Mouse (Mus musculus) monocyte, adult 2 months (primary cell): Measurements from ENCODE around the gene Pllp.
A peak's percentile ranks its signal among the peaks of the same experiment; 100 is the strongest.

Experiments used
- DNase-seq, 2 experiments: peaks; one replicate each; pipeline ENCODE4 v3.0.0; 2022; ENCODE audit warnings: low spot score in 2 of 2, low read depth in 1 of 2

The Pllp gene

DNA sequence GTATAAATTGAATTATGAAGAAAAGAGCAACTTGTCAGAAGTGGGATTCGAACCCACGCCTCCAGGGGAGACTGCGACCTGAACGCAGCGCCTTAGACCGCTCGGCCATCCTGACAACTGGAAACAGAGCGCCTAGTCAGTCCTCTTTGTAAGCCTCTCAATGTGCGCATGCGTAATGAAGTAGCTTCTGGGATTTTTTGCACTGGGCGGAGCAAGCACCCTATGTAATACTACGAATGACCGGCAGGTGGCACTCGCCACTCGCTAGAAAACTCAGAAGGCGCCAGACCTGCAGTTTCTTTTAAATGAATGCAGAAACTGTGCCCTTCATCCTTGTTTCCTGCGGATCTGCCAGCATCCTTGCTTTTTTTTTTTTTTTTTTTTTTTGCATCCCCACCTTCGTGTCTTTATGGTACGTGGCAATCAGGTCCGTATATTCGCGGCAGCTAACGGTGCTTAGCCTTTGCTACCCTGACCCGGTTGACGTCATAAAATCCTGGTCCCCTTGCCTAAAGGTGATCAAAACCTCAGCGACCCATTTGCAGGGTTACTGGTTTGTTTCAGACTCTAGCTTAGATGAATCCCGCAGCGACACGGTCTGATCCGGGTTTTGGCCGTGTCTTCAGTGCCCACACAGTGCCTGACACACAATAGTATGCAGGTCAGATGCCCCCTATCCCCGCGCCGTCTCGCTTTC lies 8.0 kb upstream of the Pllp start:
- peak; percentile 95 to 98 for DNase-seq

DNA sequence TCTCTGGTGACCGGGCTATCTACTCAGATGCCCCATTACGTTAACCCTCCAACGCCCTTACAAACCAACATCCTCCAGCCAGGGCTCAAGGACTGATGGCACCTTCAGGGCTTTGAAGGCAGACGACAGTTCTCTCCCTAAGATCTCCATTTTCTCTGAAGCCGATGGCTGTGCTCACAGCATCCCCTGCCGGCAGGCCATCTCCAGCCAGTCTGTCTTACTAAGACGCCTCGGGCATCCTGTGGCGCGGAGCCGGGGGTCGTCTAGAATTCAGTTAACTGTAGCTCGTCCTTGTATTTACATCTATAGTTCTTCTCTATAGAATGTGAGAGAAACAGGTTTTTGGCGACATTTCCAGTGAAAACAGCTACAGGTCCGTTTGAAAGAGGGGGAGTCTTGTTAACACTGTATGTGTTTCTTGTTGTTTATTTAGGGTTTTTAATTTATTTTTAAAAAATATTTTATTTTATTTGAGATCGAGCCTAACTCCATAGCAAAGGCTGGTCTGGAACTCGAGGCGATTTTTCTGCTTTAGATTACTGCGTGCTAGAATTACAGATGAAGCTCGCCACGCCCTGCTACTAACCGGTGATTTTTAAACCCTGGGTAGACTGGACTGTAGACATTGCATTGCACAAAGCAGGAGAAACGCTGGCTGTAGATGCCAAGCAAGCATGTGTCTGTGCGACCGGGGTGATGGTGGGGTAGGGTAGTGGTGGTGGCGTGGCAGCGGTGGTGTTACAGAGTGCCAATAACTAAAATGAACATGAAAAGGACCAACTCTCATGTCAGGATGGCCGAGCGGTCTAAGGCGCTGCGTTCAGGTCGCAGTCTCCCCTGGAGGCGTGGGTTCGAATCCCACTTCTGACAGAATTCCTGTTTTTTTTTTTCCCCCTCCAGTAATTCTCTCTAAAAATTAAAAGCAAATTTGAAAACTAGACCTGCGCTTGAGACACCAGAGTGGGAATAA lies 7.1 kb upstream of the Pllp start:
- peak; percentile 37 to 63 for DNase-seq

DNA sequence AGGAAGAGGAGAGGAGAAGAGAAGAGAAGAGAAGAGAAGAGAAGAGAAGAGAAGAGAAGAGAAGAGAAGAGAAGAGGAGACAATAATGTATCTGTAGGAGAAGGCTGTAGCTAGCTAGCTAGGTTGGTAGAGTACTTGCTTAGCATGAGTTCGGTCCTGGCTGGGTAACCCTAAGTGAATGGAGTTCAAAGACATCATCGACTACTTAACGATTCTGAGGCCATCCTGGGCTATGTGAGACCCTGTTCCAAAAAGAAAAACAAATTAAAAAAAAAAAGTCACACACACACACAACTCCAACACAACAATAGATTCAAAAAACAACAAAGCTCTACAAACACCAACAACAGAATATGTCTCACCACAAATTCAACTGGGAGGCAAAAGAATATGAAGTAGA lies 6.1 kb upstream of the Pllp start:
- no peak for DNase-seq

DNA sequence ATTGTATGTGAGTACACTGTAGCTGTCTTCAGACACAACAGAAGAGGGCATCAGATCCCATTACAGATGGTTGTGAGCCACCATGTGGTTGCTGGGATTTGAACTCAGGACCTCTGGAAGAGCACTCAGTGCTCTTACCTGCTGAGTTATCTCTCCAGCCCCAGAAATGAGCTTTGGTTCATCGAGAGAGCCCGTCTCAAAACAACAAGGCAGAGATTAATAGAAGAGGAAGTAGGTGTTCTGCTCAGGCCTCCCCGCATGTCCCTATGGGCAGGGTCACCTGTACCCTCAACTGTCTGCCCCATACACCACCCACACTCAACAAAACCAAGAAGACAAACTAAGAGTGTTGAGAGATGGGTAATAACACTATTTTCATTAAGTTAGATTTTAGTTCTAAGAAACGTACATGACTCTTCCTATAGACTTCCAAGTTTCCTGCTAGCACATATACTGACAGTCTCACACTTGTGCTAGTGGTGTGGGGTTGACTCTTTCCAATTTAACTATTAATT lies 4.4 kb upstream of the Pllp start:
- no peak for DNase-seq

DNA sequence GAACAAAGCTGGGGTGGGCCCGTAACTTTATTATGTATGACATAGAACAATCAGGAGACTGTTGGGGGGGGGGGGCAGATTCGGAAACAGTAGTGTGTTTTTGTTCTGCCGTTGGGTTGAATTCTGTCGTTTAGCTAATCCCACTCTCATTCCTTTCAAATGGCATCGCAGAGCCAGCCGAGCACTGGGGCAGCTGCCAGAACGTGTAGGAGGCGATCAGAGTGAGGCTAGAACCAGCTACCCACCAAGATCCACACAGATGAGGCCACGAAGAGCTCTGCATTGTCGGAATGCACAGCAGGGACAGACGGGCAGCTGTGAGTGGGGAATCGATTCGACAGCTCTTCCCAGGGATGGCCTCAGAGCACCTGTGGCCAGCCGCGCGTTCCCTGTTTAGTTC lies 3.3 kb upstream of the Pllp start:
- DNase-seq: no peak

DNA sequence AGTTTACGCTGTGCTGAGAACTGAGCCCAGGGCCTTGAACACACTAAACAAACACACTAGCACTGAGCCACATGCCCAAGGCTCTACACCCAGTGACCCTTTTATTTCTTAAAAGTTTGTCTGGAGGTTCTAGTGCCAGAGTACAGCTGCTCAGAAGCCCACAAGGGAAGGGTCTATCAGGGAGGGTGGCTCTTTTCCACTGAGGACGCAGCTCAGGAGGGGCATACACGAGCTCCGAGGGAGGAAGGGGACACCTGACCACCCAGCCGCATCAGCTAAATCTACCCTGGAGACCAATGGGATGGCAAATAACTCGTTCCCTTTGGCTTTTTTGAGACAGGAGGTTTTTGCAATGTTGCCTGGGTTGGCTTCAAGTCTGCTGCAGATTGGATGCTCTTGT lies 1.9 kb upstream of the Pllp start:
- DNase-seq: no peak

DNA sequence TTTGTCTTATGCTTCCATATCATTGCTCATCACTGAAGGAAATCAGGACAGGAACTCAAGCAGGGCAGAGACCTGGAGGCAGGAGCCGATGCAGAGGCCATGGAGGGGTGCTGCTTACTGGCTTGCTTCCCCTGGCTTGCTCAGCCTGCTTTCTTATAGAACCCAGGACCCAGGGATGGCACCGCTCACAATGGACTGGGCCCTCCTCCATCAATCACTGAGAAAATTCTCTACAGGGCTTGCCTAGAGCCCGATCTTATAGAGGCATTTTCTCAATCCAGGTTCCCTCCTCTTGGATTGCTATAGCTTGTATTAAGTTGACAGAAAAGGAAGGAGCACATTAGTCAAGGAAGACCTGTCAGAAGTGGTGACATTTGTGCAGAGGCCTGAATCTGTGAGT lies 488 bp upstream of the Pllp start:
- no peak for DNase-seq

DNA sequence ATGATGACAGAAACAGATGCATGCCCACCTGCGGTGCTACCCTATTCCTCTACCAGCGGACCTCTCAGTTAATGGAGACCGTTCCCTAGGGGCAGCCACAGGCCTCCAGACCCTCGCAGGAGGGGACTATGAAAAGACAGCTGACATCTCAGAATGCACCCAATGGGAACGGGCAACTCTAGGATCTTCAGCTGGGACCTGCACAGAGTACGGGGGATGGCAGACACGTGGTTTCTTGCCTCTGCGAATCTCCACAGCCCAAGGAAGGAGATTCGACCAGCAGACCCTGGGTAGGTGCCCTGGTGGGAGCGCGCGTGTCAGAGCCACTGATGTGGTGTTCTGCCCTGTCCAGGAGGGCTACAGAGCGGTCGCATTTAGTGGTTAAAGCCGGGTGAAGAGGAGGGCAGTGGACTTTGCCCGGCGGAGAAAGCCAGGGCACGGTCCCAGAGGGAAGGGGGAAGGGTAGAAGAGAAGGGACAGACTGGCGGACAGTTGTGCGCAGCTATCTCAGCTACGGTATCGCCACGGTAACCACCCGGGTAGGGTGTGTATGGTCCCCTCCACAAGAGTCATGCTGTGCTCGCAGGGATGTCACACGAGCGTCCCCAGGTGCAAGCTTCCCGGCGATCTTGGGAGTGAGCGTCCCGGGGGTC lies 611 bp downstream of the Pllp start:
- DNase-seq: no peak

DNA sequence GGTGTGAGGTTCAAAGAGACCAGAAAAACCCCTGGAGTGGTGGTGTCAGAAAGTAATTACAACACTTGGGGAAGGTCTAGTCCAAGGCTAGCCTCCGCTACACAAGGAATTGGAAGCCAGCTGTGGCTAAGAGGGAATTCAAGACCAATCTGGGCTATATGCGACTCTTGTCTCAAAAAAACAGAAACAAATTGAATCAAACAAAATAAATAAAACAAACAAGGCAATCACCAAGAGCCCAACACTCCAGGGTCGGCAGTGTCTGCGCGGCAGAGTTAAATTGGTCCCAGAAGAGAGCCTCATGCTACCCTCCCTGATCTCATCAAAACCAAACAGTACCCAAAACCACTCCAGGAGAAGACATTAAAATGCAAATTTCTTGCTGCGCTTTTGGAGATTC lies 1.4 kb downstream of the Pllp start:
- DNase-seq: no peak

DNA sequence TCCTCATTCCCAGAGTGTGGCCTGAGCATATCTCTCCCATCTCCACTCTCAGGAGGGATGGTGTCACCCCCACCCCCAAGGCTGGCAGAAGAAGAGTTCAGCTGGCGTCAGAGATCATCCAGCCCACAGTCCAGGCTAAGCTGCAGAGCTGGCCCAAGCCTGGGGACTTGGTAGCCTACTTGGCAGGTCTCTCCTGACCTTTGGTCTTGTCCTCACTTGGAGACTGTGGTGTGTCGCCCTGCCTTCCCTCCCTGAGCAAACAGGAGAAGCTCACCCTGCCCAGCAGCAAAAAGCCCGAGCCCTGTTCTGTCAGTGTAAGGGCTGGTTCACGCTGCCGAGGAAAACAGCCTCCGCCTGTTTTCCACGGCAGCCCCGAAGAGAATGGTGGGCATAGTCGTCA lies 10.1 kb downstream of the Pllp start:
- DNase-seq: no peak

DNA sequence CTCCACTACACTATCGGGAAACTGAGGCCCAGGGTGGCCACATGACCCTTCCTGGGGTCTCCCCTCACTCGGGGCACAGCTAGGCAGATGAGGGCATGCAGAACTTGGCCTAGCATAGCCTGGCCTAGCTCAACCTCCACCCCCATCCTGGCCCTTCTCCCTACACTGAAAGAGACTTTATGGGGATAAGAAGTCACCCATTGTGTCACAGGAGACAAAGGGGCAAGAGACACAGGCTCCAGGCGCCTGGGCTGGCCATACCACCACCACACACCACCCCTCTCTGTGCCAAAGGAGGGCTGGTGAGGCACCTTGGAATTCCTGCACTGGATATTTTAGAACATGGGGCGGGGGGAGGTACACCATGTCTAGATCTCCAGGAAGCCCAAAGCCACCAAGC lies 11.8 kb downstream of the Pllp start:
- DNase-seq: no peak

DNA sequence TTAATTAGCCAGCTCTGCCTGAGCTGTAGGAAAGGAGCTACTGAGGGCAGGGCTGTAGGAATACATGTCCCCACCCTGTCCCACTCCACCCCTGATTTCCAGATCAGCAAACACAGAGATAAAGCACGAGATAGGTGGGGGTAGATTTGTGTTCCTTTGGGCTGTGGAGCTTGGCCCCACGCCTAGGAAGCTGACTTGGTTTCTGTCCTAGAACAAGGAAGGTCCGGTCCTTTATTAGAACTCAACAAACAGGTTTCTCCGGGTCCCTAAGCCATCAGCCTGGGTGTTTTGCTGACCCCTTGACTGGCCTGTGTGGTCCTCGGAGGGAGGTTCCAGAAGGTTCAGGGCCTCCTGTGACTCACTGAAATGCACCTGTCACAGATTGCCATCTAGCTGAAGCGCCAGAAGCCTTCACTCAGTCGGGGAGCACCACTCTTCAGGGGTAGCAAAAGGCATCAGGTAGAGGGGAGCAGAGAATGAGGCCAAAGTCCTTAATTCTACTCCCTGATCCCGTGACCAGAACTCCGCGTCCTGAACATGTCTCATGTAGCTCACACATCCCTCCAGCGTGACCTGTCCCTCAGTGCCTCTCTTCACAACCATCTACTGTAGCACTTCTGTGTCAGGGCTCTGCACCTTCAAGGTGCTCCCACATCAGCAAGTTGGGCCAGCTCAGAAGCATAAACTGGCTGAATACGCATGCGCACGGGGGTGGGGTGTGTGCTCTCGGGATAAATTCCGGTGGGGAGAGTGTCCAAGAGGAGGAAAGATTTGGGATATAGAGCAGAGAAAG lies 13.2 kb downstream of the Pllp start:
- DNase-seq: no peak

DNA sequence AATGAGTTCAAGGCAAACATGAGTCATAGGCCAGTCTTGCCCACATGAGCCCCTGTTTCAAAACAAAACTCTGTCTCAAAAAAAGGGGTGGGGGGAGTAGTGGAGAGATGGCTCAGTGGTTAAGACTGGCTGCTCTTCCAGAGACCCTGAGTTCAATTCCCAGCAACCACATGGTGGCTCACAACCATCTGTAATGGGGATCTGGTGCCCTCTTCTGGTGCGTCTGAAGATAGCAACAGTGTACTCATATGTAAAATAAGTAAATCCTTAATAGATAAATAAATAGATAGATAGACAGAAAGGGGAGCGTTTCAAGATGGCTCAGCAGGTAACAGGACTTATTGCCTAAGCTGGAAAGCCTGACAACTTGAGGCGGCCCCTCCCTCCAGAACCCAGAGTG lies 15.7 kb downstream of the Pllp start:
- no peak for DNase-seq

DNA sequence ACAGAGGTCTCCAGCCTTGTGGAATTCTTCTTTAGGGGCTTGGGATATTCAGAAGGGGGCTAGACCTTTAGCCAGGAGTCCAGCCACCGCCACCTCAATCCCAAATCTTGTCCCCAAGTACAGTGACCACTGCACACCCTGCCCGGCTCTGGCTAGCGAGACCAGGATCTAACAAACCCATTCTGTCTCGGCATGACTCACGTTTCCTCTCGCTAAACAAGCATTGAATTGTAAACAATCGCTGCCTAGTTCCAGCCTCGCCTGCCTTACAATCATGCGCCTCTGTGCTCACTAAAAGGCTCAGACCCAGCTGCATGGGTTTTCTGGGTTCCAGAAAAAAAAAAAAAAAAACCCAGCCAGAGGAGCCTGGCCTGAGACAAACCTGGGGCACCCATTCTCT lies 17.5 kb downstream of the Pllp start:
- no peak for DNase-seq

DNA sequence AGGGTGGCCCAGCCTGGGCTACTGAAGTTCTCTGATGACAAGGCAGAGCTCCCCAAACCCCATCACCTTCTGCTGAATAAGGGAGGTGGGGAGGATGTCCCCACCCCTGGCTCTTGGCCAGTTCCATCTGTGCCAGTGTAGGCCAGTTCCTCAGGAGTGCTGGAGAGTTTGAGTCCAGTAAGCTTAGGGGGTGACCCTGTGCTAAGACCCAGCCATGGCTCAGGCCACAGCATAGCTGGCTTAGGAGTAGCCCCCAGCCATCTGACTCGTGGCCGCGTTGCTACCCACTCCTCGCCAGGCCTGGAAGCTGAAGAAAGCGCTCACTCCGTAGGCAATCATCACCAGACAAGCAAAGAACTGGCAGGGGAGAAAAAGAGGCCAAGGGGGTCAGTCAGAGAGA lies 20.2 kb downstream of the Pllp start:
- DNase-seq: no peak

DNA sequence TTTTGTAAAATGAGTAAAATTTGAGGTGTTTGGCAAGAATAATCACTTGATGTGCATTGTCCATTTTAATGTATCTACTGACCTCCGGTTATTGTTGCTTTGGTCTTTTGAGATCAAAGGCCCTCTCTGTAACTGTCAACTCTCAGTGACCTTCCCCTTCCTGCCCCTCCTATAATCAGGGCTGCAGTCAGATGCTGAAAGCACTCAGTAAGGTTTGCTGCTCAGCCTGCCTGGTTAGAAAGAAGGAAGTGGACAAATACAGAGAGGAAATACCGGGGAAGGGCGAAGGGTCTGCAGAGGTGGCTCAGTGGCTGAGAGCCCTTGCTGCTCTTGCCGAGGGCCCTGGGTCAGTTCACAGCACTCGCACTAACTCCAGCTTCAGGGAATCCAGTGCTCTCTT lies 21.7 kb downstream of the Pllp start:
- DNase-seq: no peak

DNA sequence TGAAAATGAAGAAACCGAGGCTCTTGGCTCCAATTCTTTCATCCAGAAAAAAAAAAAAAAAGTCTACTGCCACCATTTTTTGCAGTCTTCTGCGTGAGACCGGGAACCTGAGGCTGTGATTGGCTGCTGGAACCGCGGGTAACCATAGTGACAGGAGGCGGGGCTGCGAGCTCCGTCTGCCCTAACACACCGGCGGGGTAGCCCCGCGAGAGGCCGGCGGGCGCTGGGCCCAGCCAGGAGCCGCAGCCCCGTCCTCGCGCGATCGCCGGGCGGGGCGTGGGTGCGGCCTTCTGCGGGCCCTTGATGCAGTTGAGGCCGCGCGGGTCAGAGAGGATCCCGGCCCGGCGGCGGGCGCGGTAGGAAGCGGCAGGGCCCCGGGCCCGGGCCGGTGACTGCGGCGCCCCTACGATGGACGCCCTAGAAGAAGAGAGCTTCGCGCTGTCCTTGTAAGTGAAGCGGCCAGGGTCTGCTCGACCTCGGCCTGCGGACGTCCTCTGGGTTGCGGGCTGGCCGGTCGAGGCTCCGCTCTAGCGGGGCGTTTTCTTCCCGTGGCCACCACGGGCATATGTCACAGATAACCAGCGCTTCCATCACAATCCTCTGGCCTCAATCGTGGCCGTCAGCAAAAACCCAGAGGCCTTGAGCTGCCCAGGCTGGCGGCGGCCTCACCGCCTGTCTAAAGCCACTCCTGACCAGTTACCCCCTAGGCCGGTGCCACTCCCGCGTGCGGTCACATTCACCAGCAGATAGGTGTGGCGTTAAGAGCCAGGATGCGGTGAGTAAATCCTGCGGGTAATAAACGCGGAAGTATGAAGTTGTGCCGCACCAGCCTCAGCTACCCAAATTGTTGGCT lies 29.4 kb downstream of the Pllp start, which contains the start of gene Arl2bp:
TSS of gene Arl2bp (plus strand) at position 145 of the 853 bp plus-strand sequence.
- DNase-seq: peak; percentile 77 to 85

DNA sequence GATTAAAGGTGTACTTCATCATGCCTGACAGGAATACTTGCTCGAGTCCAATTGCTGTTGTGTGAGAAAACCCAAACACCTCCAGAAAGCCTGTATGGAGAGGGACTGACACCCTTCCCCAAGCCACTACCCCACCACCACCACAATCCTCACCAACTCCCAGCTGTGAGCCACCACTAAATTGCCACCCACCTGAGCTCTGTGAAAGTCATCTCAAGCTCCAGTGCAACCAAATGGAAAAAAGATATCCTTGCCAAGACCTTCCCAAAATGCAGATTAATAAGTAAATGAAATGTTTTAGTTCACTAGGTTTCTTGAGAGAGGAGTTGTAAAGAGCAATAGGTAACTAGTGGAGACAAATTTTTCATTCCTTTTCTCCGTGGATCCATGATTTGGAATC lies 31.4 kb downstream of the Pllp start:
- no peak for DNase-seq

DNA sequence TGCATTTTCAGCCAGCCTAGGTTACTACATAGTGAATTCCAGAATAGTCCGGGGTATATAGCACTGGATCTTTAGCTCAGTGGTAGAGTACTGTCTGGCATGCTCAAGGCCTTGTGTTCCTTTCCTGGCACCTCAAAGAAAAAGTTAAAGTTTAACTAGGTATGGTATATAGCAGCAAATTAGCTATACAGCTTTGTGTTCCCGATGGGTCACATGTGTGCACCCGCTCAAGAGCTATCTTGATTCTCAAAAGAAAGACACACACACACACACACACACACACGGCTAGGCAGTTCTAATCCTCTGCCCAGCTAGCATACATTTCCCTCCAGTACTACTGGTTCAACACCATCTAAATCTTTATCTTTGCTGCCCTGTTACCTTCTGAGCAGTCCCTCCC lies 35.7 kb downstream of the Pllp start:
- no peak for DNase-seq

DNA sequence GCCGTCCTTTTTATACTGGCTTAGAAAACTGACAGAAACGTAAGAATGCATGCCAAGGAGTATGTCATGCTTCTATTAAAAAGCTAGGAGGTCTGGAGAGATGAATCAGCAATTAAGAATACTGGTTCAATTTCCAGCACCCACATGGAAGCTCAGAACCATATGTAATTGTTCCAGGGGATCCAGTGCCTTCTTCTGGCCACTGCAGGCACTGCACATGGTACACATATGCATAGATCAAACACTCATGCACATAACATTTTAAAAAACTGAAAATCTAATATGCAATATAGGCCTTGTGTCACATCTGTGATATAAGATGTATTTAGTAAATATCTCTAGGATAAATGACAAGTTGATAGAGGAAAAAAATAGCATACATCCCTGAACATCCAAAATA lies 38.0 kb downstream of the Pllp start:
- no peak for DNase-seq
